20 mouse cellular contexts compared by ENCODE assay signal in genomic region chr9:68109841-68110240, GRCm38 (mm10).
"Had no signal": no experiment of that assay in that cellular context is flagged by ENCODE, and none has a peak within 500 bp of the region (broad histone marks: within the 10 kb centered on the region; RNA-seq: fewer than 3 reads in every experiment).

No protein-coding gene starts in this region.

- H3K4me3 ChIP-seq: heart, embryonic 13.5 days; heart, embryonic 15.5 days; hindbrain, embryonic 10.5 days; hindbrain, embryonic 12.5 days; intestine, embryonic 15.5 days; layer of hippocampus, adult 2 months; limb, embryonic 10.5 days; limb, embryonic 12.5 days; liver, embryonic 13.5 days; liver, embryonic 15.5 days had no signal

- H3K27ac ChIP-seq: heart, embryonic 13.5 days; heart, embryonic 15.5 days; hindbrain, embryonic 10.5 days; hindbrain, embryonic 12.5 days; hindbrain, embryonic 14.5 days; intestine, embryonic 15.5 days; layer of hippocampus, adult 2 months; limb, embryonic 10.5 days; limb, embryonic 12.5 days; liver, embryonic 13.5 days; liver, embryonic 15.5 days had no signal

- H3K36me3 ChIP-seq: heart, embryonic 13.5 days; heart, embryonic 15.5 days; hindbrain, embryonic 10.5 days; hindbrain, embryonic 12.5 days; intestine, embryonic 15.5 days; limb, embryonic 10.5 days; limb, embryonic 12.5 days; liver, embryonic 13.5 days; liver, embryonic 15.5 days had no signal

- H3K9ac ChIP-seq: heart, embryonic 13.5 days; heart, embryonic 15.5 days; hindbrain, embryonic 12.5 days; hindbrain, embryonic 14.5 days; intestine, embryonic 15.5 days; limb, embryonic 12.5 days; liver, embryonic 13.5 days; liver, embryonic 15.5 days; liver, postnatal 0 days had no signal

- H3K4me1 ChIP-seq: heart, embryonic 13.5 days; heart, embryonic 15.5 days; hindbrain, embryonic 10.5 days; hindbrain, embryonic 12.5 days; intestine, embryonic 15.5 days; limb, embryonic 10.5 days; limb, embryonic 12.5 days; liver, embryonic 13.5 days; liver, embryonic 15.5 days had no signal

- H3K27me3 ChIP-seq: heart, embryonic 13.5 days; heart, embryonic 15.5 days; hindbrain, embryonic 12.5 days; intestine, embryonic 15.5 days; limb, embryonic 12.5 days; liver, embryonic 13.5 days; liver, embryonic 15.5 days had no signal

- DNase-seq: gastrocnemius, postnatal 14 days; heart, postnatal 4 days; kidney, adult 18-20 months; kidney, adult 8-10 months; kidney, postnatal 10 days; kidney, postnatal 25 days; kidney, postnatal 4 days; liver; liver, embryonic 13.5 days; liver, postnatal 0 days had no signal
